Comparison of ENCODE assay signal across 29 mouse cellular contexts in genomic region chr1:24650100-24650499, GRCm38 (mm10).
"Had no signal": no experiment of that assay in that cellular context is flagged by ENCODE, and none has a peak within 500 bp of the region (broad histone marks: within the 10 kb centered on the region; RNA-seq: fewer than 3 reads in every experiment).

No protein-coding gene starts in this region.

- DNase-seq: cerebellum, adult 18-20 months; cerebellum, adult 2 months; cerebellum, adult 8-10 months; cerebellum, adult 9-10 months; cerebellum, adult 9-11 months; cerebellum, postnatal 10 days; cerebellum, postnatal 14 days; cerebellum, postnatal 25 days; cerebellum, postnatal 36 days; embryo, embryonic 11 days; forebrain, postnatal 0 days; gastrocnemius, adult 2 months; gastrocnemius, postnatal 10 days; gastrocnemius, postnatal 14 days; gastrocnemius, postnatal 25 days; gastrocnemius, postnatal 36 days; heart, adult 11 months; heart, adult 18-20 months; heart, adult 2 months had no signal

- H3K9ac ChIP-seq: embryonic facial prominence, embryonic 12.5 days; embryonic facial prominence, embryonic 13.5 days; embryonic facial prominence, embryonic 15.5 days; forebrain, embryonic 12.5 days; forebrain, embryonic 13.5 days; forebrain, embryonic 15.5 days; forebrain, postnatal 0 days had no signal

- ATAC-seq: forebrain, embryonic 13.5 days; forebrain, embryonic 14.5 days; forebrain, embryonic 15.5 days; forebrain, embryonic 16.5 days; forebrain, postnatal 0 days had no signal

- H3K9me3 ChIP-seq: embryonic facial prominence, embryonic 12.5 days; embryonic facial prominence, embryonic 13.5 days; embryonic facial prominence, embryonic 15.5 days; forebrain, embryonic 10.5 days; forebrain, embryonic 12.5 days; forebrain, embryonic 13.5 days; forebrain, embryonic 15.5 days had no signal

- H3K4me2 ChIP-seq: embryonic facial prominence, embryonic 12.5 days; embryonic facial prominence, embryonic 13.5 days; embryonic facial prominence, embryonic 15.5 days; forebrain, embryonic 12.5 days; forebrain, embryonic 13.5 days; forebrain, embryonic 15.5 days had no signal

- H3K27ac ChIP-seq: embryonic facial prominence, embryonic 12.5 days; embryonic facial prominence, embryonic 13.5 days; embryonic facial prominence, embryonic 15.5 days; forebrain, embryonic 10.5 days; forebrain, embryonic 12.5 days; forebrain, embryonic 13.5 days; forebrain, embryonic 15.5 days; gastrocnemius, adult 2 months; heart, adult 2 months had no signal

- H3K27me3 ChIP-seq: embryonic facial prominence, embryonic 12.5 days; embryonic facial prominence, embryonic 13.5 days; embryonic facial prominence, embryonic 15.5 days; forebrain, embryonic 12.5 days; forebrain, embryonic 13.5 days; forebrain, embryonic 15.5 days had no signal

- H3K4me3 ChIP-seq: embryonic facial prominence, embryonic 12.5 days; embryonic facial prominence, embryonic 13.5 days; embryonic facial prominence, embryonic 15.5 days; erythroblast, embryonic 14.5 days; forebrain, embryonic 10.5 days; forebrain, embryonic 12.5 days; forebrain, embryonic 13.5 days; forebrain, embryonic 15.5 days; gastrocnemius, adult 2 months; heart, adult 2 months had no signal

- H3K36me3 ChIP-seq: embryonic facial prominence, embryonic 12.5 days; embryonic facial prominence, embryonic 13.5 days; embryonic facial prominence, embryonic 15.5 days; forebrain, embryonic 10.5 days; forebrain, embryonic 12.5 days; forebrain, embryonic 15.5 days had no signal

- H3K4me1 ChIP-seq: embryonic facial prominence, embryonic 12.5 days; embryonic facial prominence, embryonic 13.5 days; embryonic facial prominence, embryonic 15.5 days; forebrain, embryonic 10.5 days; forebrain, embryonic 12.5 days; forebrain, embryonic 13.5 days; forebrain, embryonic 15.5 days had no signal
